Mouse (Mus musculus) forebrain, embryonic 10.5 days (tissue): ENCODE measurements around the gene Gucy1b1. TPM values are rescaled to one million over a fixed set of nuclear protein-coding genes. Genes with fewer than 3 reads are reported as not detected.

ENCODE experiments used
- DNase-seq: peaks from one replicate; pipeline ENCODE4 v3.0.0-alpha.2; 2017; ENCODE audit warnings: low spot score; ENCODE audit errors: extremely low spot score
- H3K27ac ChIP-seq: fragments of 300-500 bp; sonication (generic); 2 replicates; pipeline ENCODE4 v1.5.1; 2016; ENCODE audit warnings: mild to moderate bottlenecking
- H3K27me3 ChIP-seq: fragments of 300-500 bp; sonication (generic); 2 replicates; pipeline ENCODE4 v1.6.1; 2016; ENCODE audit warnings: mild to moderate bottlenecking; ENCODE audit not compliant: poor library complexity, severe bottlenecking
- H3K36me3 ChIP-seq: fragments of 300-500 bp; sonication (generic); replicated peaks from 2 replicates; pipeline ENCODE4 v1.6.1; 2016; ENCODE audit warnings: mild to moderate bottlenecking, moderate library complexity
- H3K4me1 ChIP-seq: fragments of 300-500 bp; sonication (generic); 2 replicates; pipeline ENCODE4 v1.6.1; 2016
- H3K4me3 ChIP-seq: fragments of 300-500 bp; sonication (generic); 2 replicates; pipeline ENCODE4 v1.5.1; 2016; ENCODE audit warnings: mild to moderate bottlenecking, moderate library complexity
- H3K9me3 ChIP-seq: fragments of 300-500 bp; sonication (generic); 2 replicates; pipeline ENCODE4 v1.6.1; 2016; ENCODE audit warnings: mild to moderate bottlenecking, moderate library complexity
- WGBS: fragments of 180-500 bp; shearing (Covaris S2); methylation state at CpG from one replicate; pipeline ENCODE4 v1.1.7; 2016; 5-methylcytosine and 5-hydroxymethylcytosine counted together
- polyA plus RNA-seq: library from polyadenylated mRNA; unstranded; fragments of >200 nt; fragmentation: Nextera tagmentation; extraction: Ambion mirVana; gene quantifications from 2 replicates; pipeline ENCODE4 v1.2.1, GENCODE M21; 2016

The Gucy1b1 gene
- polyA plus RNA-seq, 1 experiment from 2014 or later = 3.6 TPM

DNA sequence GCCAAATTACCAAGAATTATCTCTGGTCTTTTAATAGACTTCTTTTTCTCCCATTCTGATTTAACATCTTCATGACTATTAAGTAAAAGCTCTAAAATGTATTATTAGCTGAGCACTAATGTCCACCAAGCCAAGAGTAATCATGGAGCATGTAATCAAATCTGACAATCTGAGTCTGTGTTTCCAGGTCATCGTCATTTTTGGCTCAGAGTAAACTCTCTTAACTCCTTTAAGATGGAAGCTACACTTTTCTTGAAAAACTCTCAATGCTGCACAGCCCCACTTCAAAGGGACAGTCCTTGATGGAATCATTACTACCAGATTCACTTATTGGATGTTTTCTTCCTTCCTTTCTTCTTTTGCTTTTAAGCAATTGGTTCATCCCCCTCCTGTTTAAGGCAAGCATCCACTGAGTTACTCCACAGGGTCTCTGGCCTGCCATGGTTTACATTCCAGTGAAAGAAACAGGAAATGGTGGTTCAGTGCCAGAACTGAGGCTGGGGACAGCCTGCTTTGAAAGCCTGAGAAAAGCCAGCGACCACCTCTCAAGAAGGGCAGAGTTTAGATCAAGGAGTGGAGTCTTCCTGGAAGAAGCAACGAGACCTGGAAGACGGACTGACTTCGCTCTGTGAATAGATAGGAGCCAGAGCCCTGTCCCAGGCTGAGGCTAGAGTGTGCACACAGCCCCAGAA lies 20.1 kb downstream of the Gucy1b1 start:
- 75% methylated on average over 5 of the region's 5 CpGs for WGBS
- no peaks in the 10 kb centered on the region for H3K27me3 ChIP-seq
- H3K9me3 ChIP-seq = no peaks in the 10 kb centered on the region
- peaks cover 17% of the 10 kb centered on the region for H3K4me1 ChIP-seq
- H3K4me3 ChIP-seq = no peak overlapping the region
- no peak for DNase-seq
- H3K36me3 ChIP-seq = no peaks in the 10 kb centered on the region
- no peak overlapping the region for H3K27ac ChIP-seq

DNA sequence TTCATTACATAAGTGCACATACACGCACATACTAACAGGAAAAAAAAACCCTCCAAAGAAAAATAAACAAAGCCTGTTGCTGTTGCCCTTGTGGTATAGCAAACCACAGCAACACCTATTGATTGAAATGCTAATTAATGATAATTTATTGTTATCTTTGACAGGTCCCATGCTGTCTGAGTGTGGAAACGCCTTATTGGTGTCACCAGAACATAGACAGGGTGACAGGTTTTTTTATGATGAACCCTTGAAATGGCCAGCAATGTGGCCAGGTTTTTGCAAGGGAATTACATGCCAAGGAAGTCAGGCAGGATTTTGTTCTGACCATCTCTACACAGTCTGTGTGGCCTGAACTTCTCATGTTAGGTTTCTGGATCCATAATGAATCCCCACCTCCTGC lies 22.5 kb downstream of the Gucy1b1 start:
- no peaks in the 10 kb centered on the region for H3K27me3 ChIP-seq
- DNase-seq = no peak
- peaks cover 32% of the 10 kb centered on the region for H3K4me1 ChIP-seq
- H3K36me3 ChIP-seq = no peaks in the 10 kb centered on the region
- no peak overlapping the region for H3K4me3 ChIP-seq
- H3K27ac ChIP-seq = no peak overlapping the region
- 77% methylated on average over 2 of the region's 2 CpGs for WGBS
- no peaks in the 10 kb centered on the region for H3K9me3 ChIP-seq

DNA sequence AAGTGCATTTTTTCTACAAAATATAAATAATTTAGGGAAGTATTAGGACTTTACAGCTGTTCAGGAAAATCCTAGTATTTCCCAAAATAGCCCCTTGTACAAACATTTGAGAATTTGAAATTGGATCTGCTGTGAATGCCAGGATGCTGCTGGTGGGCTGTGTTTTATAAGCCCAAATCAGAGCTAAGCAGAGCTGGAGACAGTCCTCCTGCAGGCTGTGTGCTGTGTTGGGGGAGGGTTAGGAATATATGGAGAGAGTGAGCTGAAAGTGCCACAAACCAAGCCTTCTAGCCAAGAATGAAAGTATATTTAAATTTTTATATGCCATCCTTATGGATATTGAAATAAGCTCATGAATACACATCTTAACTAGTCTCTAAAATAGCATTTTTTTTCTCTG lies 23.0 kb downstream of the Gucy1b1 start:
- no peak for DNase-seq
- Histone ChIP-seq H3K27ac (no peak overlapping the region), H3K9me3 (no peaks in the 10 kb centered on the region), H3K36me3 (no peaks in the 10 kb centered on the region), H3K4me3 (no peak overlapping the region), H3K4me1 (peaks cover 32% of the 10 kb centered on the region), H3K27me3 (no peaks in the 10 kb centered on the region)

DNA sequence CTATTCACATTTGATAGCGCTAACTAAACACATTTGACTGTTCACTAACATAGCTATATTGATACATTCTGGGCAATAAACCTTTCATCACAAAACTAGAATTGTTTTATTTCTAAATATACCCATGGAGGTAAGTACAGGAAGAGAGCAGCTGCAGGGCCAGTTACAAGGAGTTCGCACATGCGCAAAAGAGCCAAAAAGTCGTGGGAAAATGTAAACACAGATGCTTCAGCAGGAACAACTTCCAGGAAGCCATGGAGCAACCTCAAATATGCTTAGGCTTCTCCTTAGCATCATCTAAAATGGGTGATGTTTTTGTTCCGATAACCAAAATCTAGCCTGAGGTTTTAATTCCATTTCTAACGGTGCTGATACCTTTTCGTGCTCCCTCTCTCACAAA lies 25.8 kb downstream of the Gucy1b1 start:
- Histone ChIP-seq H3K27ac (0 out of 2 replicates have a peak overlapping the region, but pooled peaks have one; percentile 25), H3K4me1 (peaks cover 26% of the 10 kb centered on the region), H3K9me3 (no peaks in the 10 kb centered on the region), H3K4me3 (no peak overlapping the region), H3K27me3 (no peaks in the 10 kb centered on the region), H3K36me3 (no peaks in the 10 kb centered on the region)
- DNase-seq = no peak
- WGBS = 71% methylated on average over 7 of the region's 7 CpGs

DNA sequence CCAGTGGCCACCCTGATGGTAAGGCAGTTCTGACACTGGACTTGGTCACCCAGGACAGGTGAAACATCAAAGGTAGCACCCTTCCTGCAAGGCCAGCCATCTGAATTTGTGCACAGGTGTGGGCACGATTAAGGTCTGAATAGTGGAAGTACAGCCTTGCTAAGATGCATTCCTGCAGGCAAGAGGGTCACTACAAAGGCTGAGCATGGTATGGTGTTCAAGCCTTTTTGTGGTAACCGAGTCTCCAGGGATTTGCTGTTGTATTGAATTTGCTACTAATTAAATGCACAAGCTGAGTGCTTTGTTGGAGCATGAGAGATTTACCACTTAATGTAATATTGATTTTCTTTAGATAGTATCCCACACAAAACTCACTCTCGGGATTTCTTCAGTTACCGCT lies 26.4 kb downstream of the Gucy1b1 start:
- Histone ChIP-seq H3K27me3 (no peaks in the 10 kb centered on the region), H3K9me3 (no peaks in the 10 kb centered on the region), H3K4me1 (peaks cover 26% of the 10 kb centered on the region), H3K27ac (no peak overlapping the region), H3K4me3 (no peak overlapping the region), H3K36me3 (no peaks in the 10 kb centered on the region)
- WGBS = 60% methylated on average over 4 of the region's 4 CpGs
- no peak for DNase-seq

DNA sequence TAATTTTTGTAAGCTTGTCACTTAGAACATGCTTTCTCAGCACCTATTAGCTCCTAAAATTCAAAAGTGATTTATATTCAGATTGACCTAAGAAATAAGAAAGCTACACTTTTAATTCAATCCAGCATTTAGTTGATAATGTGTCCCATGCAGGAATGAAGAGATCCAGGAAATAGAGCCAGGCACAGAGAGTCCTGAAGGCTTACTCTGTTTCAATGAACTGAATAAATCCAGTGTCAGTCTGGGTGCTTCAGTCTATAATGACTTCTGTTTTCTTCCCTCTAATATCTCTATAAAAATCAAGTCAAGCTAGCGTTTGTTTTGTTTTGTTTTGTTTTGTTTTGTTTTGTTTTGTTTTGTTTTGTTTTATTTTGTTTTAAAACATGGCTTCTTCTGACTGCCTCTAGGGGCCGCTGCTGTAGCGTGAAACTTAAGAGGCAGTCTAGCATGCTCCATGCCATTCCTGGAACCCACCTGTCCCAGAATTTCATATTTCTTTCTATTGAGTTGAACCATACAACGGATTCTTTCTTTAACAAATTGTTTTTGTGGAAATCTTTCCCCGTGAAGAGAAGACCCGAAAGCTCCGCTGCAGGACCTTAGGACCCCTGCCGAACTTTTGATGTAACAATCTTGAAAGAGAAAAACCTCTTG lies 27.3 kb downstream of the Gucy1b1 start:
- no peak overlapping the region for H3K27ac ChIP-seq
- DNase-seq = no peak
- WGBS = 38% methylated on average over 8 of the region's 8 CpGs
- H3K27me3 ChIP-seq = no peaks in the 10 kb centered on the region
- no peak overlapping the region for H3K4me3 ChIP-seq
- H3K9me3 ChIP-seq = no peaks in the 10 kb centered on the region
- H3K36me3 ChIP-seq = no peaks in the 10 kb centered on the region
- H3K4me1 ChIP-seq = peaks cover 26% of the 10 kb centered on the region

DNA sequence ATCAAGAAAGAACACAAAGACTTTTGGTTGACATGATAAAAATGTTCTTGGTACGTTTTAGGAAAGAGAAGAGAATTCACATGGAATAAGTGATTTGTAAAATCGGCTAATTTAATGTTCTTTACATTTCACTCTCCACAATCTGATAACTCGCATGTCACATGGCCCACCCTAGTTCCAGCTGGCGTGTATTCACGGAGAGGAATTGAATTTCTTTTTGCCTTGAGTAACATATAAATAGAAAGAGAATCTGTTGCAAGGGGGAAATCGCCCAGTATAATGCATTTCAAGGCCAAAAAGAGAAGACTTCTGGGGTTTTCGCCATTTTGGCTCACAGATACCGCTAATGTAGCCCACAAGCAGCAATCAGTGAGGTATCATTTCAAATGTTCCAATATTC lies 28.4 kb downstream of the Gucy1b1 start:
- 95% methylated on average over 8 of the region's 8 CpGs for WGBS
- Histone ChIP-seq H3K36me3 (no peaks in the 10 kb centered on the region), H3K27ac (no peak overlapping the region), H3K4me3 (no peak overlapping the region), H3K9me3 (no peaks in the 10 kb centered on the region), H3K27me3 (no peaks in the 10 kb centered on the region), H3K4me1 (peaks cover 23% of the 10 kb centered on the region)
- no peak for DNase-seq

DNA sequence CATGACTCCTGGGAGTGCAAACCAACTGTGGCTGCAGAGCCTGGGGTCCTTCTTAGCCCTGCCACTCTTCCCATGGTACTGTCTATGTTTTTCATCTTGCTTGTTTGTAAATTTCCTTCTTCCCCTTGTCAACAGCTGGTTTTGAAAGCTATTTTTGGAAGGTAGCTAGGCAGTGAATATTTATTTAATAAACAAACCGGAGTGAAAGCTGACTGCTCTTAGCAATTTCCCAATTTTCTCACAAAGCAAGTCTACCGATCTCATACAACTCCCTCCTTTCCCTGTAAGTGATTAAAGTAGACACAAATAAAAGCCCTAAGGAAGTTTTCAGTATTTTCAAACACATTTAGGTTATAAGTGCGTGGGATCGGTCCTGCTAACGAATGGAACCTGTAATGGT lies 29.6 kb downstream of the Gucy1b1 start:
- H3K4me3 ChIP-seq = no peak overlapping the region
- H3K27me3 ChIP-seq = no peaks in the 10 kb centered on the region
- 90% methylated on average over 5 of the region's 5 CpGs for WGBS
- no peaks in the 10 kb centered on the region for H3K36me3 ChIP-seq
- peaks cover 20% of the 10 kb centered on the region for H3K4me1 ChIP-seq
- DNase-seq = no peak
- H3K27ac ChIP-seq = no peak overlapping the region
- H3K9me3 ChIP-seq = no peaks in the 10 kb centered on the region

DNA sequence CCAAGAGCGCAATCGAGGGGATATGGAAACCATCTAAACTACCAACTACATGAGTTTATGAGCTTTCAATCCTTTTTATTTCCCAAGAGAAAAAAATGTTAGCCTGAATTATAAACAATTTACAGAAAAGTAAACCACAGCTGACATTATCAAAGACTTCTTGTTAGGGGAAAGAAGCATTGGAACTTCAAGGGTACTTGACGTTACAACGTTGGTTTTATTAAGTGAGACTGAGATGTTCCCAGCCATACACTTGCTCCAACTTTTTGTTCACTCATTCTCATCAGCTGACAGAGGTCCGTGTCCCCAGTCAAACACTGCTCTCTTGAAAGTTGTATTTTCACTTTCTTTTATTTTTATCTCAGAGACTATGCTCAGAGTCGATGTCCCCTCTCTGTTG lies 30.8 kb downstream of the Gucy1b1 start:
- peaks cover 7% of the 10 kb centered on the region for H3K4me1 ChIP-seq
- WGBS = 89% methylated on average over 6 of the region's 6 CpGs
- no peak overlapping the region for H3K4me3 ChIP-seq
- no peak overlapping the region for H3K27ac ChIP-seq
- H3K27me3 ChIP-seq = no peaks in the 10 kb centered on the region
- no peak for DNase-seq
- H3K36me3 ChIP-seq = no peaks in the 10 kb centered on the region
- no peaks in the 10 kb centered on the region for H3K9me3 ChIP-seq

DNA sequence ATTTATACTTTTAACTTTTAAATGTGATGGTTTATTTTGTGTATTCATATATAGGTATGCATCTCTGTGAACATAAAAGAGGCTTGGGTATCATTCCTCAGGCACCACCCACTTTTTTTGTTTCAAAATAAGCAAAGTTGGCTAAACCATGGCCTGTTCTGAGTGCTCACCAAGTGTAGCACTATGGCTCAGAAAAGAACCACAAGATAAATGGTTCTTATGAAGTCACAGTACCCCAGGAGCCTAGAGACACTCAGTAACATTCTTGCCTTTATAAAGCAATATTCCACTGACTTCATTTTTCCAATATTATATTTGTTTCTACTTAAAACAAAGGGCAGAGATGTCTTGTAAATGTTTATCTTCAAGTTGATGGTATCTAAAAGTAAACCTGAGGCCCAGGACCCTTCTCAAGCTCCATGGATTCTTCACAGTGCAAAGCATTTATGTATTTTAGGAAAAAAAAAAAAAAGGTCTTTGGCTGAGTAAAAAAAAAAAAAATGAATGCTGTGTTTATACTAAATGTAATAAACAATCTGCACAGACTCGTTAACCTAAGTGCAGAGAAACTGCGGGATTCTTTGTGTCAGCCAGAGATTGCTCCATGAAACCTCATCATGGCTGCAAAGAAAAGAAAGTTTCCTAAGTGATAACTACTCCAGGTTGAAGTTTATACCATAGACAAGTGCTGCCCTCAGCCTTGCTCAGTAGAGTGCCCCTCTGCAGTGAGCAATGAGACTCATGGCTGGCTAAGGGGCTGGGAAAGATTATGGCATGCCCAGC lies 38.0 kb downstream of the Gucy1b1 start:
- DNase-seq = no peak
- Histone ChIP-seq H3K4me3 (no peak overlapping the region), H3K4me1 (no peaks in the 10 kb centered on the region), H3K9me3 (no peaks in the 10 kb centered on the region), H3K27ac (no peak overlapping the region), H3K27me3 (no peaks in the 10 kb centered on the region), H3K36me3 (no peaks in the 10 kb centered on the region)
- 89% methylated on average over 2 of the region's 2 CpGs for WGBS

DNA sequence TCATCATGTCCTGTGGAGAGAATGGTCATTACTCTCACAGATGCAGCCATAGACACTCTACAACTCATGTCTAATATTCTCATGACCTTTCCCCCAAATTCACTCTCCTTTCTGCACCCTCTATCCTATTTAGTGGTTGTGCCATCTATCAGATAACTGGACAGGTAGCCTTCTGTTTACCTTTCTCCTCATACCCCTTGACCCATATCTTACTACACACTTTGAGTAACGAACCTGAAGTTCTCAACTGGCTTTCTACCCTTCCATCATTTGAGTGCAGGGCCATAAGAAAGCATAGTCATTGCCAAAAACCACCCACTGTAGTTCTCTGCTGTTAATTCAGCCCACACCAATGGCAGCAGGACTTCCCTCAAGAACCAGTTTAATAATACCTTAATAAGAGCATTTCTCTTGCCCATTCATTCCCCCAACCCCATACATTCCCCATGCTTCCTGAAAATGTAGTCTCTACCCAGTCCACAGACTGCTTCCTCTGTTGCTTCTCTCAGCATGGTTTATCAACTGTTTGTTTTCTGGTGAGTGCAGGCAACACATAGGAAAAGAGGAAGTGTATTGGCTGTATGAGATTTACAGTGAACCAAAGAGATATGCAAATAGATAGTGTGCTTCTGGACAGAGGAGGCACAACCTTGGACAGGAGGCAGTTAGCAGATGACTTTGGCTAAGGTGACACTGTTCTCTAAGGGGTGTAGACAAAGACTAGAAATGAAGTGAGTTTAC lies 44.3 kb downstream of the Gucy1b1 start:
- WGBS = 84% methylated on average over 1 of the region's 1 CpGs
- no peak overlapping the region for H3K4me3 ChIP-seq
- no peaks in the 10 kb centered on the region for H3K36me3 ChIP-seq
- H3K9me3 ChIP-seq = no peaks in the 10 kb centered on the region
- no peaks in the 10 kb centered on the region for H3K27me3 ChIP-seq
- DNase-seq = no peak
- no peaks in the 10 kb centered on the region for H3K4me1 ChIP-seq
- no peak overlapping the region for H3K27ac ChIP-seq

DNA sequence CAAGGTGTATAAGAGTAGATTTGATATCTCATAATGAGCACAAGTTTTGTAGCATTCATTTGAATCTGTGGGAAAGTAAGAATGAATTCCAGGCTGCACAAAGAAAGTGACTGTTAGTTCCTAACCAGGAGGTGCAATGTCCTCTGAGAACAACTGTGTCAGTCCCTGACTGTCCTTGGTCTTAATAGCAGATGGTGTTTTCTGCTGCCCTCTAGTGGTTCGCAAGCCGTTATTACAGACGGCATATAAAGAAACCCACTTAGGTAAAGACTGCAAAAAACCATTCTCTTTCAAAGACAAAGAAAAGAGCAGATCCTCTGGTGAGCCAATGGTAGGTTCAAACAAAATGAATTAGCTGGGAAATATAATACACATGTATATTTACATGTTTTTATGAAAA lies 45.3 kb downstream of the Gucy1b1 start:
- WGBS = 4% methylated on average over 3 of the region's 3 CpGs

More for the DNA sequence above, 45.3 kb downstream of the Gucy1b1 start:
- Histone ChIP-seq H3K4me3 (no peak overlapping the region), H3K27me3 (no peaks in the 10 kb centered on the region), H3K4me1 (no peaks in the 10 kb centered on the region), H3K36me3 (no peaks in the 10 kb centered on the region), H3K9me3 (no peaks in the 10 kb centered on the region), H3K27ac (no peak overlapping the region)
- peak; percentile 28 for DNase-seq
